Mouse (Mus musculus): ENCODE measurements around the gene Adat1.
A peak's percentile ranks its signal among the peaks of the same experiment; 100 is the strongest.

Gene Adat1

DNA sequence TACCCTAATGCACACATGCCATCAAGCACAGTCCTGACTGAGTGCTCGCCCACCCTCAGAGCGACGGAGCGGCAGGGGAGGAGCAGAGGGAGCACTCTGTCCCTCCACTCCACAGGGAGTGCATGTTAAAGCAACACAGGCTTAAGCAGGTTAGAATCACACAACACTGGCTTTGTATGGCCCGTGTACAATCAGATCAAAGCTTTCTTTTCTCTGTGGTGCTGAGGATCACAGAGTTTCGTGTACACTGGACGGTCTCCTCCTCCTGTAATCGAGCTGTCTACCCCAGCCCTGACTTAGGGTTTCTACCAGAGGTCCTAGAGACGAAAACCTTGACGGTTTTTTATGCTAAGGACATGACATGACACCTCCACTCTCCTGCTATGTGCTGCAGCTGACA is 23.6 kb downstream of the Adat1 start:
- no peak for DNase-seq (ENCODE audit: low read depth, low spot score)

DNA sequence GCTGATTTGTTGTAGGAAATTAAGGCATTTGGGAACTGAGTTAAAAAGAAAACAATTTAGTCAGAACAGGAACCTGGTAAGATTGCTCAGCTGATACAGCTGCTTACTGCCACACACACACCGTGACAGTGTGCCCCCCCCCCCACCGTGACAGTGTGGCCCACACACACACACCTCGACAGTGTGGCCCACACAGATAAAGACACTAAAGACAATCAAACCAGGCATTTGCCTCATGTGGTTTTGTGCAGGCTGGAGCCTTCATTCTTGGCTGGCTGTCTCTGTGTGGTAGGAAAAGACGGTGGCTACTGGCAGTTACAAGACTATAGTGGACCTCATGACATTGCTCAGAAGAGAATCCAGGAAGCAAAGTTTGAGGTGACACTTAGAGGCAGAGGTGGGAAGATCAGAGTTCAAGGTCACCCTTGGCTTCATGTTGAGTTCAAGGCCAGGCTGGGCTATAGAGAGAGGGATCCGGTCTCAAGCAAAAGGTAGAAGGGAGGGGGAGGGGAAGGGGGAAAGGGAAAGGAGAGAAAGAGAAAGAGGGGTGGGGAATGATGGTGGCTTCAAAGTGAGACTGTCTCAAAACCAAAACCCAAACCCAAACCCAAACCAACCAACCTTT is 24.7 kb downstream of the Adat1 start:
- no peak for DNase-seq (ENCODE audit: low read depth, low spot score)

DNA sequence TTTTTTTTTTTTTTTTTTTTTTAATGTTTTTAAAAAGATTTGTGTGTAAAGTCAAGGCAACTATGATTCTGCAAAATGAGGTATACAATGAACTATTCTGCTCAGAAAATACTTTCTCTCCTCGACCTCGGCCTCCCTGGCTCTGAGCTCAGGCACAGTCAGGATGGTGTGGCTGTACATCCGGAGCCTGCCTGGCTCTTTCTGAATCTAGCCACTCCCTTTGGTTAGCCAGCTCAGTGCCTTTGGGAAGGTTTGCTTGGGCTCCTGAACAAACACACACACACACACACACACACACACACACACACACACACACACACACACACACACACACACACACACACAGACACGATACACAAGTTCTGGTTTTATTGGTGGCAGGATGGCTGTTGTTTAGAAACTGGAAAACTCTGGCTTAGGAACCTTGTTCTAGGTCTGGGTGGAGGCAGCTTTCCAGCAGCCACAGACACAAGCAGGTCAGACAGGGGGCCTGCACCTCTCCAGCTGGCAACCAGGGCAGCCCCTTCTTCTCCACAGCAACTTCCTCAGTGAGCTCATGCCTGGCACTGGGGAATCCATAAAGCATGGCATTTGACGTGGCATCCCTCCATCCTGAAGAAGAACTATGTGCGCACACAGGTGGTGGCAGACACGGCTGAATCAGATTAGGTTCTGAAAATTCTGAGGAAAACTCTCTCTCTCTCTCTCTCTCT is 27.1 kb downstream of the Adat1 start:
- no peak for DNase-seq (ENCODE audit: low read depth, low spot score)

DNA sequence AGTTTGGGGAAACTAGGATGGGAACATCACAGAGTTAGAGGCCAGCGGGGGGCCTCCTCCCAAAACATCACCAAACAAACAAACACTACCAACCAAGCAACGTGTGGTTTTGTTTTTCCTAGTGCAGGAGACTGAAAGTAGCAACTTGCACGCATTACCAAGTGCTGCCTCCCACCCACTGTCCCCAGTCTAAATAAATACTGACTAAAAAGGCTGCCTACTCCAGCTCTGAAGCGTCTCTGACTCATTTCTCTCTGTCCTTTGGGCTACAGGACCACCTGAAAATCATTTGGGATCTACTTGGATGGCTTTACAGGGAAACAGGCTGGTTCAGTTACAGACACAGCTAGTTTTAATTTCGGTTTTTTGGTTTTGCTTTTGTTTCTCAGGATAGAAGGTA is 27.8 kb downstream of the Adat1 start:
- no peak for DNase-seq (ENCODE audit: low read depth, low spot score)

DNA sequence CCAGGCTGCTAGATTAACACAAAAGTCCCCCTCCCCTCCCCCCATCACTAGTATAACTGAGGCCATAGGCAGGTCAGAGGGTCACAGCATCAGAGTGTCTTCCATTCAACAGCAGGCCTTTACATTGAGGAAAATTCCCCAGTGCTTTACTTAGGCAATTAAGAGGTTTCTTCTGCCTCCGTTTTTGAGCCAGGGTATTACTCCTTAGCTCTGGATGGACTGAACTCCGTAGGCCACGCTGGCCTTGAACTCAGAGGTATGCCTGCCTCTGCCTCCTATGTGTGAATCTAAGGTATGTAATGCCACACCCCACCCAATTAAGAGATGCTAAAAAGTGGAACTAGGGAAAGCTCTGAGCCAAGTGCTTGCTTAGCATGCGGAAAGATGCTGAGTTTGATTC is 28.6 kb downstream of the Adat1 start:
- no peak for DNase-seq (ENCODE audit: low read depth, low spot score)

DNA sequence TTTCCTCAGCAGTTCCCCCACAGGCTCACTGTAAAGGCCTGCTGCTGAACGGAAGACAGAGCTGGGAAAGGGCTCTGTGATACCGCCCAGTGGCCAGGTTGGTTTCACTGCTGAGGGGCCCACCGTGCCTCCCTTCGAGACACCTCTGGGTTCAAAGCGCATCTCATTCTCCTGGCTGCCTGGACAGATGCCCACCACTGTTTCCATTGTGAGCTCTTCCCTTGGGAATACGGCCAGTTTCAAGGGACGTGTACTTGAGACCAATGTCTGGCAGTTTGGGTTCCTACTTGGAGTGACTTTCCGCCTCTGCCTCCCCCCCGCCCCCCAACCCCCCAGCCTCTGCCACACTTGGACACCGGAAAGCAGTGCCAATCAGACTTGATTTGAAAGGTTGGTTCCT is 29.0 kb downstream of the Adat1 start:
- DNase-seq (ENCODE audit: low read depth, low spot score) = no peak

DNA sequence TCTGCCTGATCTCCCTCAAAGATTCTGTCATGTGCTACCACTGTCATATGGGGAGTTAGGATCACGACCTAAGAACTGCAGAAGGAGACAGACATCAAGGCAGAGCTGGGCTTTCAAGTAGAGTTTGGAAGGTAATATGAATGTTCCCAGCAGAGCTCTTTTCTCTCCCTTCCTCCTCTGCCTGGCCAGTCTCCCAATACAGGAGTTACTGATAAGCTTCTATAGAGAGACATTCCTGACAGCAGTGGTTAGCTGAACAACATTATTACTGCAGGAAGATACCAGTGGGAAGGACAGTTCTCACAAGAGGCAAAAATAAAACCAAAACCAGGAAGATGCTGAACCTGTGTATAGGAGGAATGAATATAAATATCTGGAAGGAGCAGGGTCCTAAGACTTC is 29.5 kb downstream of the Adat1 start:
- DNase-seq (ENCODE audit: low read depth, low spot score) = no peak

DNA sequence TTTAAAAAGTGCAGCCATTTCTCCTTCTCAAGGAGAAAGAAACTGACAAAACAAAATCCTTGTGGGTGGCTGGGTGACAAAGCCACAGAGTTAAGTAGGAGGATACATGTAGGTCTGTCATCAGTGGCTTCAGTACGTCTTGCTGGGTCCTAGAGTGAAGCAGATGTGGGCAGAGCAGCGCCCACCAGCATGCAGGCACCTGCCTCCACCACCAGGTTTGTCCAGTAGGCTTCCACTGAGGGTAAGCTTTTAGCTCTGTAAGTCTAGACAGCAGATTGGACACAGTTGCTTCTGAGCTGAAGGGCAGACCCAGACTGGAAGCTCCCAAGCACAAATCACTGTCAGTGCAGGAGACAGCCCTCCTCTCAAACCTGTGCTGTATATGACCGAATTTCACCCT is 30.8 kb downstream of the Adat1 start:
- no peak for DNase-seq (ENCODE audit: low read depth, low spot score)

DNA sequence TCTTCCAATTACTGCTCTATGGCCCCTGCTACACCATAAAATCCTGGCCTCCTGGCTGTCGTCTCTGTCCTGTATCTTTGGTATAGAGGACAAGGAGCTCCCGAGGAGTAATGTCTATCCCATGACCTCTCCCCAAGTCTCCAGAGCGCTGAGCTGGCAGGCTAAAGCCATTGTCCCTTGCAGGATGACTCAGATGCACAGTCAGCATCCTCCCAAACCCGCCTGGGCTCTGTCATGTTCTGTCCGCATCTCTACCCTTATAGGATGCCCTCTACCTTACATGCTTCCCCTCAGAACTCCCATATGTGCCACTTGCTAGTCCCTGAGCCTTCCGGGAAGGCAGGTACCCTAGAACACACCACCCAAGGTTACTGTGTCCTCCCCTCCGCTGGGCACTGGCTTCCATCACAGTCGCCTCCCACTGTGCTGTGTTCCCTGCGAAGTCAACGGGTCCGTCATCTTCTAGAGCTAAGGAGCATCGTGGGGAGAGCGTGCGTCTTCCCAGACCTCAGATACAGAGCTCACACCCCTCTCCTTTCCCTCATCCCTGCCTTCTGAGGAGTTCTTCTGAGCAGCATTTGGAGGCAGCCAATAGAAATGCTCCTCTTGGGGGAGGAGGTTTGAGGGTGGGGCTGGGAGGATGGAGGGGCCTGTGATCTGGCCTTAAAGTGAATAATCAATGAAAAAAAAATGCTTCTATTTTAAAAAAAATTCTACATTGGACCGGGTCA is 31.3 kb downstream of the Adat1 start:
- DNase-seq (ENCODE audit: low read depth, low spot score) = no peak

DNA sequence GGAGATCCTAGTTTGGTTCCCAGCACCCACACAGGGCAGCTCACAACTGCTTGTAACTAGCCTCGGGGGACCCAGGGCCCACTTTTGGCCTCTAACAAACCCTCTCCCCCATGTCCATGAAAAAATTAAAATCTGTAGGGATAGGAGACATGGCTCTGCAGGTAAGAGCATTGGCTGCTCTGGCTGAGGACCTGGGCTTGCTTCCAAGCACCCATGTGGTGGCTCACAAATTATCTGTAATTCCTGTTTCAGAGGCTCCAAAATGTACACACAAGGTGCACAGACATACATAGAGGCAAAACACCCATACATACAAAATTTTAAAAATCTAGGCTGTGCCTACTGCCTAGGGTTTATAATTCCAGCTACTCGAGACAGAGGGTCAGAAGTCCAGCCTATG is 34.9 kb downstream of the Adat1 start:
- DNase-seq (ENCODE audit: low read depth, low spot score) = no peak

DNA sequence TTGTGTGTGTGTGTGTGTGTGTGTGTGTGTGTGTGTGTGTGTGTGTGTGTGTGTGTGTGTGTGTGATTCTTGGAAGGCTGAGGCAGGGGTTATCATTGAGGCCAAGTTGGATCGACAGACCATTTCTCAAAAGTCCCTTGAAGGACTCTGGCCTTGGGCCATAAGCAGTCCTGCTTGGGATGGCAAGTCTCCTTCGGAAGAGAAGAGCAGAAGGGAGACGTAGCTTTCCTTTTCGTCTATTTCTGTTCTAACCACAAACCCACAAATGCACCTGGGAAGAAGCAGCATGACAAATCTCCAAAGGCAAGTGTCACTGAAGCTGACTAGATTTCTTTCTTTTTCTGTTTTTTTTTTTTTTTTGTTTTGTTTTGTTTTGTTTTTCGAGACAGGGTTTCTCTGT is 36.2 kb downstream of the Adat1 start:
- no peak for DNase-seq (ENCODE audit: low read depth, low spot score)

DNA sequence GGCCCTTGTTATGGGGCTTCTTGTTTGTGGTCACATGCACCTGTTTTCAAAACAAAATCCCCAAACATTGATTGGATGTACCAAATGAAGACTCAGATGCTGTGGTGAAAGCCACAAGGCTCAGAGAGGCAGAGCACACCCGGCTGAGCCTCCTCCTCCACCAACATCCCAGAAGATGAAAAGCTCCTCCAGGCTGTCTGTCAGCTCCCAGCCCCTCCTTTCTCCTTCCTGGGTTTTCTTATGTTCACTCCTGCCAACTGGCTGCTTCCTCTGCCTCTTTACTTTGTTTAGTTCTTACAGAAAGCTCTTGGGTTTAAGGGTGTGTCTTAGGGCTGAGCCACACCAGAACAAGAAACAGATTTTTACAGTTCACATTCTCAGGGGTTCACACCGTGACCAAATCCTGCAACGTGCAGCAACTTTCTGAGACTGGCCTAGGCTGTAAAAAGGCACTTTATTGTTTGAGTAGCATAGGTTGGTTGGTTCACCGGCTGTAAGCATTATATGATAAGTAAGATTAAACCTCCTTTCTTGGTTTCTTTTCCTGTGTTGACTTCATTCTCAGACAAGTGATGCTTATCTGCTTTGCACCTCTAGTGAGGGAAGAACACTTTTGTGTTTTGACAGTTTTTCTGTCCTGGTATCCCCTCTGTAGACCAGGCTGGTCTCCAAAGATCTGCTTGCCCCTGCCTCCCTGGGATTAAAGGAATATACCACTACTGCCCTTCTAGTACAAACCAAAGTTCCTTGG is 37.1 kb downstream of the Adat1 start:
- DNase-seq (ENCODE audit: low read depth, low spot score) = no peak

DNA sequence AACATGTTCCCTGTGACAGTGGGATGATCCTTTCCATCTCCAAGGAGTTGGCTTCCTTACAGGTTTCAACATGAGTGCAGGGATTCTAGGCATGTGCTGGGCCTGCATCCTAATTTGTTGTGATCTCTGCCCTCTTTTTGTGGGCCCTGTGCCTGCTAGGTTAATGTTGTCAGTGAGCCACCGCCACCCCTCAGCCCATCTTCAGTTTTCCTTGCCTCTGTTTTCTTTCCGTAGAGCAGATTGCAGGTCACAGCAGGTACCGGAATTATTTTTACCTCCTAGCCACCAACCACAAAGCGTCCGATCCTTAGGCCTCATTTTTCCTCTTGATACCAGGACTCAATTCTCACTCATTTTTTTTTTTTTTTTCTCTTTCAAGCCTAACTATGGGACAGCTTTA is 40.2 kb downstream of the Adat1 start:
- no peak for DNase-seq (ENCODE audit: low read depth, low spot score)

DNA sequence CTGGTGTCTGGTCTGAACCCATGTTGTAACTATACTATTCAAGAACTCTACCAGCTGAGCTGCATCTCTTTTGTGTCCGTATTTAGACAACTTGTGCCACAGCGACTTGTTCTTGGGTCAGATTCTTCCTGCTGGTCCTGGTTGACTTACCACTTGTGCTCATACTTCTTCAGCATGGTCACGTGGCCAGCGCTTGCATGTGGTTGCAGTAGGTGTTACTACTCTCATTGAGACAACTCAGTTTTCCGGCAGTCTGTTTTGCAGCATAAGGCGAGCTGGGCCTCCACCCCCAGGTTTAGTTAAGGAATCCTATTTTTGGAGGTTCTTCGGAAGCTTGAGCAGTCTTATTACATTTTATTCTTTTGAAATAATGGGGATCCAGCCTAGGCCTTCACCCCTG is 40.8 kb downstream of the Adat1 start:
- DNase-seq (ENCODE audit: low read depth, low spot score) = no peak

DNA sequence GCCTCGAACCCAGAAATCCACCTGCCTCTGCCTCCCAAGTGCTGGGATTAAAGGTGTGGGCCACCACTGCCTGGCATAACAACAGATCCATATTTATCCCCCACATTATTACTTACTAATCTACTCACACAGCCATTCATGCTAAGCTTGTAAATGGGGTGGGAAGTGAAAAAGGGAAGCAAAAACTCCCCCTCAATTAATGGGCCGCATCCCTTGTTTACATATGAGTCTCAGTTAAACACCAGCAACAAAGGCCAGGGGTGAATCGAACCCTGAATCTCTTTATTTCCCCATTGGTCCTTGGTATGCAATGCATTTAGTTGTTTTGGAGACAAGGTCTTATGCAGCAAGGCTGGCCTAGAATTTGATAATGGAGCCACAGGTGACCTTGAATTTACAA is 41.3 kb downstream of the Adat1 start:
- DNase-seq (ENCODE audit: low read depth, low spot score) = peak; percentile 68

DNA sequence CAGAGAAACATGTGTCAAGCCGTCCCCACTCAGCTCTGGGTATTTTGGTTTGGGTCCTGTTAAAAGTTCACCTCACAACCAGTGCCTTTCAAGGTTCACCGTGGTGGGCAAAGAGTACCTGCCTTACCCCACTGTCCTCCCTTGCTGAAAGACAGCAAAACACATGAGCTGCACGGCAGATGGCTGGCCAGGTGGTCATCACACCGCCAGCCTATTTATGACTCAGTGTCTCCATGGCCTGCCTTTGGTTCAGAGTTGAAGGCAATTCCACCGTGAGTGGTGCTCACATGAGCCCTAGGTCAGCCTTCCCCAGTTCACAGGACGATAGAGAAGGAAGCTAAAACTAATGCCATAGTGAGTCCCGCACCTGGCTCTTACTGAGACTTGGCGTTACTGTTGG is 44.1 kb downstream of the Adat1 start:
- DNase-seq (ENCODE audit: low read depth, low spot score) = no peak

DNA sequence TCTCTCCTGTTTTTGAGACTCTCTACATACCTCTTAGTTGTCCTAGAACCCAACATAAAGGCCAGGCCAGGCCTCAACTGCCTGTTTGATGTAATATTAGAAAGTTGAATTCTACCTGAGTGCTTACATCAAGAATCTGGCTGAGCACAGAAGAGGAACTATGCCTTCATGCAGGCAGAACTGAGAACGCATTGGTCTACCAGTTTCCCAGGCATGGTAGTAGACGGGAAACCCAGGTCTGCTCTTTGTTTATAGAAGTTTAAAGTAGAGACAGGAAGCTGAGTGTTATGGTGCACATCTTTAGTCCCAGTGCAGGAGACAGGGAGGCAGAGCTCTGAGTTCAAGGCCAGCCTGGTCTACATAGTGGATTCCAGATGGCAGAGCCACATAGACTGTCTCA is 45.0 kb downstream of the Adat1 start:
- DNase-seq (ENCODE audit: low read depth, low spot score) = peak; percentile 72

DNA sequence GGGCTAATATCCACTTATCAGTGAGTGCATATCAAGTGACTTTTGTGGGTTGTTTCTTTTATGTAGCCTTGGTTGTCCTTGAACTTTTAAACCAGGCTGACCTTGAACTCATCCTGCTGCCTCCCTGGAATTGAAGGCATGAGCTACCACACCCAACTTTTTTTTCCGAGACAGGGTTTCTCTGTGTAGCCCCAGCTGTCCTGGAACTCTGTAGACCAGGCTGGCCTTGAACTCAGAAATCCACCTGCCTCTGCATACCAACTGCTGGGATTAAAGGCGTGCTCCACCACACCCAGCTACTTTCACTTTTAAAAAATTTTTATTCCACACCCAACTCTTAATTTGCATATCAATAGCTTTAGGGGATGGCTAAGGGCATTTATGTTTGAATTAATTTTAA is 48.6 kb downstream of the Adat1 start:
- DNase-seq (ENCODE audit: low read depth, low spot score) = no peak

DNA sequence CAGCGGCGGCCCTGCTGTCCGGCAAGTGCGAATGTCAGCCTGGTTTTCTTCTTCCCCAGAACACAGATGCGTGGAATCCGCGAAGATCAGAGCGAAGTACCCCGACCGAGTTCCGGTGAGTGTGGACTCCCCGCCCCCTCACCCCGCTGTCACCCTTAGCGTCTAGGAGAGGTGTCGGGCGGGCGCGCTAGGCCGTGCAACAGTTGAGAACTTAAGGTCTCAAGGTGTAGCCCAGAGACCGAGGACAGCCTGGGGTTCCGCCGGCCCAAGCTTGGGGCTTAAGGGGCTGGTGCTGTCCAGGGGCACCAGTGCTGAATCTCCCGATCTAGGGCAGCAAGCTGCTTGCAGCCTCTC is 51.0 kb downstream of the Adat1 start:
- DNase-seq (ENCODE audit: low read depth, low spot score) = peak; percentile 70

DNA sequence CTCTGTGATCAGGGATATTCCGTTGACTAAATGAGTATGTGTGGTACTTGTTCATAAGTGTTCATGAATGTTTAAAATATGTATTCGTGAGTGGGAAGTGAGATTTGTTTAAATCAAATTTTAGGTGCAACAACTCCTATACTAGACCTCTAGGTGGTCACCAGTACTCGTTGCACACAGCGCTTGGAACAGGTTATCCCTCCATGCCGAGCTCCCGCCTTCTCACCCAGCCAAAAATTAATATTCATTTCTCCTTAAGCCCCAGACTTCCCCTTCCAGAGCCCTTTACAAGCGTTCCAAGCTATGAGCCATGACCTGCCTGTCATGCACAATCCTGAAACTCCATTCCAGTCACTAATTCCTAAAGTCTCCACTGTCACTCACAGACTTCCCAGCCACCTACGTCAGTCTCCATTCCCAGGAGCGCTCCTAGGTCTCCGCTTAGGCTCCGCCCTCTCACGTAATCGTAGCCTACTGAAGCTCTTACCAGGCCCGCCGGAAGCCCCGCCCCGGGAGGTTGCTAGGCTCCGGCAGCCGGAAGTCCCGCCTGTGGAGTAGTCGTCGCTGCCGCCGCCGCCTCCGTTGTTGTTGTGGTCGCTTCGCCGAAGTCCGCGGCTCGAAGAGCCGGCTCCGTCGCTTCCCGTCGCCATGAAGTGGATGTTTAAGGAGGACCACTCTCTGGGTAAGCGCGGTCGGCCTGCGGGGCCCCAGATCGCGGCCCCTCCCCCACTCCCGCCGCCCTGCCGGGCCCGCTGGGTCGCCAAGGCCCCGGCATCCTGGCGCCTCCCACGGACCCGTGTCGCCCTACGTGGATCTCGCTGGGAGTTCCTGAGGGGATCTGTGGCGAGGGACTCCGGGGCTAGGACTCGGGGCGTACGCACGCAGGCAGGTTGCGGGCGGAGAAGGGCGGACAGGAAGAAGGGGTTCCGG is 51.7 kb downstream of the Adat1 start, which contains the start of gene Gabarapl2:
Gene Gabarapl2, plus strand, starts transcription at position 533 of the 930 bp plus-strand sequence.
- DNase-seq (ENCODE audit: low read depth, low spot score) = peak; percentile 96

DNA sequence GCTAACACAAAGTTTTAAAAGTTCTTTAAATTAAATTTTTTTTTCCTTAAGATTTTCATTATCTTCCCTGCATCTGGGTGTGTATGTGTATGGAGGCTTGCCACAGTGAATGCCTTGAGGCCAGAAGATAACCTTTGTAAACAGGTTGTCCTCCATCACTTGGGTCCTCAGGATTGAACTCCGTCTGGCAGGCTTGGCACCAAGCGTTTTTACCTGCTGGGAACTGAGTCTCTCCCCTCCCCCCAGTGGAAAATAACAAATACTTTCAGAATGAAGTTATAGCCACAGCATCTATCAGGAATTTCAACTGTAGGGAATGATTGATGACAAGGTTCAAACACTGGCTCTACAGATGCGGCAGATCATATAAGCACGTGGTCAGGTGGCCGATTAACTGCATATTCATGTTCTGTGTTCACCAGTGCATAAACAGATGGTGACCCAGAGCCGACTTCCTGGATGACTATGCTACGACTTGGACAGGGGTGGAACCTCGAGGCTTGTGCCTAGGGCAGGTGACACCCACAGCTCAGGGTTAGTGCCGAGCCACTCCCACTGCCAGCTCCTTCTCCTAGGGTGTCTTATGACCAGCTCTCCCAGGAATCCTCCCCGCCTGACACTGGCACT is 52.5 kb downstream of the Adat1 start:
- peak; percentile 82 for DNase-seq (ENCODE audit: low read depth, low spot score)
